Mouse (Mus musculus) lung, adult 2 months (tissue): ENCODE measurements around the gene Cyp4f13. TPM values are rescaled to one million over a fixed set of nuclear protein-coding genes. Genes with fewer than 3 reads are reported as not detected.
A peak's percentile ranks its signal among the peaks of the same experiment; 100 is the strongest.

Experiments
- DNase-seq: peaks from one replicate; pipeline ENCODE4 v3.0.0; 2022
- H3K4me1 ChIP-seq: fragments of 200-500 bp; 2 replicates; pipeline ENCODE4 v1.6.1; 2011; ENCODE audit warnings: low read length; ENCODE audit not compliant: control insufficient read depth, insufficient read depth
- H3K4me3 ChIP-seq: fragments of 200-500 bp; replicated peaks from 2 replicates; pipeline ENCODE3; 2011; ENCODE audit warnings: low read depth, mild to moderate bottlenecking, control low read depth, low read length; ENCODE audit errors: extremely low read depth
- CTCF ChIP-seq: fragments of 200-500 bp; IDR thresholded peaks from 2 replicates; pipeline ENCODE4 v1.5.1; 2011; ENCODE audit warnings: mild to moderate bottlenecking, low read length, control low read depth; ENCODE audit not compliant: insufficient read depth
- POLR2A ChIP-seq: fragments of 200-500 bp; IDR thresholded peaks from 2 replicates; pipeline ENCODE4 v1.6.1; 2011; ENCODE audit warnings: low read depth, mild to moderate bottlenecking, control low read depth, low read length, borderline replicate concordance; ENCODE audit errors: extremely low read depth
- WGBS: fragments of 180-500 bp; shearing (Covaris S2); methylation state at CpG from one replicate; pipeline ENCODE4 v1.1.7; 2018; 5-methylcytosine and 5-hydroxymethylcytosine counted together
- polyA plus RNA-seq: library from polyadenylated mRNA; depleted of rRNA; stranded (reverse); fragments of >200 nt; gene quantifications from 2 replicates; pipeline ENCODE4 v1.2.3, GENCODE M21; 2012; rRNA removed

Cyp4f13 gene
- 40.4 and 51.4 TPM in 2 replicates for polyA plus RNA-seq

GRCm38 (mm10) chr17:32947215-32947914 lies at the start of gene Cyp4f13:
TSS of gene Cyp4f13 (minus strand) at chr17:32947402.
- 6% methylated on average over 12 of the region's 12 CpGs for WGBS
- Histone ChIP-seq H3K4me3 (peak within 1 kb of the TSS; percentile 80), H3K4me1 (peaks cover 3% of the 10 kb centered on the region; the same call in 1 of the 2 replicates)
- TF ChIP-seq CTCF (no peak), POLR2A (peak; percentile 96)
- DNase-seq, result peak; percentile 98

GRCm38 (mm10) chr17:32992699-32993474 lies 45.7 kb upstream of the Cyp4f13 start, which contains the start of gene Zfp952:
TSS of gene Zfp952 (plus strand) at chr17:32993129.
- DNase-seq, result peak; percentile 85
- under 1% methylated on average over 21 of the region's 21 CpGs for WGBS
- TF ChIP-seq CTCF (no peak), POLR2A (peak; percentile 53; the same call in 1 of the 2 replicates)
- H3K4me1 ChIP-seq, result no peaks in the 10 kb centered on the region; the same call in 1 of the 2 replicates
- peak within 1 kb of the TSS; percentile 88 for H3K4me3 ChIP-seq

GRCm38 (mm10) chr17:32991965-32992698 lies 44.9 kb upstream of the Cyp4f13 start:
- 59% methylated on average over 12 of the region's 12 CpGs for WGBS
- TF ChIP-seq CTCF (no peak), POLR2A (no peak)
- Histone ChIP-seq H3K4me1 (no peaks in the 10 kb centered on the region; the same call in 1 of the 2 replicates), H3K4me3 (no peak overlapping the region)
- peak; percentile 11 for DNase-seq

GRCm38 (mm10) chr17:32986301-32986700 lies 39.1 kb upstream of the Cyp4f13 start:
- TF ChIP-seq CTCF, result no peak
- TF ChIP-seq POLR2A, result no peak
- no peak for DNase-seq
- Histone ChIP-seq H3K4me3 (no peak overlapping the region), H3K4me1 (no peaks in the 10 kb centered on the region)
- WGBS, result 77% methylated on average over 4 of the region's 4 CpGs

GRCm38 (mm10) chr17:32981361-32981760 lies 34.2 kb upstream of the Cyp4f13 start:
- Histone ChIP-seq H3K4me3 (no peak overlapping the region), H3K4me1 (no peaks in the 10 kb centered on the region)
- TF ChIP-seq POLR2A (no peak), CTCF (no peak)
- whole genome bisulfite sequencing, result 73% methylated on average over 4 of the region's 4 CpGs
- DNase-seq, result no peak

- peaks cover 6% of the 10 kb centered on the region for H3K4me1 ChIP-seq
- DNase-seq, result peak; percentile 90
- under 1% methylated on average over 33 of the region's 33 CpGs for WGBS
- TF ChIP-seq POLR2A (peak; percentile 67; the same call in 1 of the 2 replicates), CTCF (no peak)
- peak within 1 kb of the TSS; percentile 76 for H3K4me3 ChIP-seq
These were observed 18.6 kb upstream of the Cyp4f13 start, which contains the start of gene Zfp472 for GRCm38 (mm10) chr17:32965623-32966290. TSS of gene Zfp472 (plus strand) at chr17:32965814.

GRCm38 (mm10) chr17:32965253-32965622 lies 18.0 kb upstream of the Cyp4f13 start:
- no peak for DNase-seq
- WGBS, result under 1% methylated on average over 14 of the region's 14 CpGs
- Histone ChIP-seq H3K4me1 (peaks cover 6% of the 10 kb centered on the region), H3K4me3 (peak overlapping the region; percentile 76)
- TF ChIP-seq POLR2A (no peak), CTCF (no peak)

- Histone ChIP-seq H3K4me1 (peaks cover 3% of the 10 kb centered on the region; the same call in 1 of the 2 replicates), H3K4me3 (no peak overlapping the region)
- TF ChIP-seq CTCF (peak; percentile 85), POLR2A (no peak)
- DNase-seq, result peak; percentile 77
- 21% methylated on average over 16 of the region's 16 CpGs for WGBS
These were observed 4.2 kb upstream of the Cyp4f13 start for GRCm38 (mm10) chr17:32951441-32951840.

- TF ChIP-seq CTCF, result no peak
- 69% methylated on average over 11 of the region's 11 CpGs for WGBS
- no peak for DNase-seq
These were observed 3.8 kb upstream of the Cyp4f13 start for GRCm38 (mm10) chr17:32951006-32951405.

More at GRCm38 (mm10) chr17:32951006-32951405, 3.8 kb upstream of the Cyp4f13 start:
- H3K4me1 ChIP-seq, result peaks cover 3% of the 10 kb centered on the region; the same call in 1 of the 2 replicates
- H3K4me3 ChIP-seq, result no peak overlapping the region
